Mouse (Mus musculus): ENCODE measurements around the gene Crtc3.
A peak's percentile ranks its signal among the peaks of the same experiment; 100 is the strongest.

The Crtc3 gene

DNA sequence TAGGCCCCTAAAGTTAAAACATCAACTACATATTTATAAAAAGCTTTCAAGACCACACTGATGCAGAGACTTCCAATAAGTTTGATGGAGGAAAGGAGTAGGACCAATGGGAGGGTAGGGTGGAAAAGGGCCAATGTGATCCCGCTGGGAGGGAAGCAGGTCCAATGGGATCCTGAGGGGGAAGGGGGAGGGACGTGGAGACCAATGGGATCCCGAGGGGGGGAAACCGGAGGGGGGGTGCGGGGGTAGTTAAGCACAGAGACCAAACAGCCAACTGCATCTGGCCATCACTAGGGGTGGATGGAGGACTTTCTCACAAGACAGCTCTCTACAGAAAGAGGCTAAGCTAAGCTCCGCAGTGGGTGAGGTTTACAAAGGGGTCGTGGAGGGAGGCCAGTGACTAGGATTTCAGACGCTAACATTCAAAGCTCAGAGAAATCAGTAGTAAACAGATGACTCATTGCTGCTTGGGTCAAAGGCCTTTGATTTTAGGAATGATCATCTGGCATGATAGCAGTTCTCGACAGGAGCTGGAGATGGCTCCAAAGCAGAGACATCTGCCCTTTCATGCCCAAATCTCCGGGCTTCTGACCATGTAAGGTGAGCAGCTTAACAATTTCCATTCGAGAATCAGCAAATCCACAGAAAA is 83.6 kb downstream of the Crtc3 start:
- no peak for DNase-seq (ENCODE audit: low read depth, low spot score)

DNA sequence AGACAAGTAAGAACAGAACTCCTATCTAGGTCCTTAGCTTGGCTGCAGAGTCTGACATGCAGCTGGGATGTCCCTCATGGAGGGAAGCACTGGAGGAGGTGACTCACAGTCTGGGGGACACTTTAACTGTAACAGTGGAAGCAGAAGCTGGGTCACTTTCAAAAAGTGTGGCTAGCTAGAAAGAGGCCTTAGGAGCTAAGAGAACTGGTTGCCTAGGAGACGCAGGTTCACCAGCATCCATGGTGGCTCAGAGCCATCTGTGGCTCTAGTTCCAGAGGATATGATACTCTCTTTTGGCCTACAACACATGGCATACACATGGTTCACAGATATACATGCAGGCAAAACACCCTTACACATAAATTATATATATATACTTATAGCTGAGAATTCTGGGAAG is 86.1 kb downstream of the Crtc3 start:
- no peak for DNase-seq (ENCODE audit: low read depth, low spot score)

DNA sequence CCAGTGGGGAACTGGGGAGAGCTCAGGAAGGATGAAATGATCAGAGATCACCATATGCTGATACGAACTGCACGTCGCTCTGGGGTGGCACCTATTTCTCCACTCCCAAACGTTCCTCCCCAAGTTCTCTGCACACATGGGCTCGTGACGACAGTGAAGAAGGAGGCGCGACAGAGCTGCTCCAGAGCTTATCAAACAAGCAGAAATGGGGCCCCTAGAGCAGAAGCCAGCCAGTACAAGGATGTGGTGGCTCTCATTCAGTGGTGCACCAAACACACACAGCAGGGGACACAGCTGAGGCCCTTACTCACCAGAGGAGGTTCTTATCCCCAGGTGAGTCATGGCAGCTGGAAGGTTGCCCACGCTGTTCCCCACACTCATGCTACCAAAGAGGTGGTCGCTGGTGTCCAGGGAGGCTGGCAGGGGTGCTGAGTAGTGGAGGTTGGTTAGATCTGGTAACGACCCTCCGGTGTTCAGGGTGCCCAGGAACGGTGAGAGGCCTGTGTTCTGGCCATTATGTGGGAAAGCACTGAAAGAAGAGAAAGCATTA is 90.2 kb downstream of the Crtc3 start:
- no peak for DNase-seq (ENCODE audit: low read depth, low spot score)

DNA sequence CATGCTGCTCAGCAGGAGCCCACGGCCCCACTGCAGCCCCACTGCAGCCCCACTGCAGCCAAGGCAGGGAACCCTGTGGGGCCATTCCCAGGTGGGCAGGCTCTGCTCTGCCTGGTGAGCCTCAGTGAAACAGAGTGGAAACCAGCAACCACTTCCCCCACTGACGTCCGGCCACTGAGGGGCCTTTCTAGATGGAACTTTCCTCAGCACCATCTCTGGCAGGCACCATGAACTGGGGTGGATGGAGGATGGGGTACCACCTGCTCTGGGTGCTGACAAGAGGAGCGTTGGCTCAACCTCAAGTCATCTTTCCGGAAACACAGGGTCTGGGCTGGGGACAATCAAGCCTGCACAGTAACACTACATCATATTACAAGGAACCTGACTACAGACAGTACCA is 90.8 kb downstream of the Crtc3 start:
- DNase-seq (ENCODE audit: low read depth, low spot score) = no peak

DNA sequence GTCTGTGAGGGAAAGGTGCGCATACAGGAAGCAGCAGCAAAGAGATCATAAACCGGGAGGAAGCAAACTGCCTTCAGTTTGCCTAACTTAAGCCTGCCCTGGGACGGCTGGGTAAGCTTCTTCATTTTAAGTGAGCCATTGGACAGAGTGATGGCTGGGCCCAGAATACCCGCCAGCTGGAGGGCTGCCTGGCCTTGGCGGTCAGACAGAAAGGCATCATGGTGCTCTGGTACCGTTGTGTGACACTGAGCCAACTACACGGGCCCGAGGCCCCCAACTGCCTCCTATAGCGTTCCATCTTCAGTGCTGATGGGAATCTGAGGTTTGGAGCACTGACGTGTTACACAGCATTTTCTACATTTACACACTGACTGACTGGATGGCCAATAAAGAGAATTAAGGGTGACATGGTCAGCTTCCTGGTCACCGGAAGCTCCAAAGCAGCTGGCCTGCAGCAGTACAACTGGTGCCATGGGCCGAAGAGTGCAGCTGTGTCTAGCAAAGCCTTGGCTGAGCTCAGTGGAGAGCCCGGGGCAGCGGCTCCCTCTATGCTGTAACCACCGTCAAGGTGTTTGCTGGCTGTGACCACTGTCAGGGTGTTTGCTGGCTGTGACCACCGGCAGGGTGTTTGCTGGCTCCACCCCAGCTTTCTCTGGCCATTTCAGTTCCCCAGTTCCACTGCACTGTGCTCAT is 99.5 kb downstream of the Crtc3 start:
- no peak for DNase-seq (ENCODE audit: low read depth, low spot score)

DNA sequence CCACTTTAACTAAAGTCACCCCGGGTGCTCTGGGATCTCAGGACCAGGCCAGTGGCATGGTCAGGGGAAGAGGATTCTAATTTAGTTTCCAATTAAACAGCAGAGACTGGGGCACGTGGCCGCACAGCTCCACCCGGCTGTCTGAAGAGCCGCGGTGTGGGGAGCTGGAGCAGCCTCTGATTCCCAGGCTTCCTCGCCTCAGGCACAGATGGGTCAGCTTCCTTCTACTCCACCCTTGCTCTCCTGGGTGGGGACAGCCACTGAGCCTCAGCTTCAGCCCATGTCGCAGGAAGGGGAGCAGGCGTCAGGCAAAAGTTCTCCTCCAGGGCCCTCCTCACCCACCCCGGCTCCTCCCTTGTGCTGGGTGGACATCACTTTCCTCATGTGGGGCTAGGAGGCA is 101.0 kb downstream of the Crtc3 start:
- no peak for DNase-seq (ENCODE audit: low read depth, low spot score)

DNA sequence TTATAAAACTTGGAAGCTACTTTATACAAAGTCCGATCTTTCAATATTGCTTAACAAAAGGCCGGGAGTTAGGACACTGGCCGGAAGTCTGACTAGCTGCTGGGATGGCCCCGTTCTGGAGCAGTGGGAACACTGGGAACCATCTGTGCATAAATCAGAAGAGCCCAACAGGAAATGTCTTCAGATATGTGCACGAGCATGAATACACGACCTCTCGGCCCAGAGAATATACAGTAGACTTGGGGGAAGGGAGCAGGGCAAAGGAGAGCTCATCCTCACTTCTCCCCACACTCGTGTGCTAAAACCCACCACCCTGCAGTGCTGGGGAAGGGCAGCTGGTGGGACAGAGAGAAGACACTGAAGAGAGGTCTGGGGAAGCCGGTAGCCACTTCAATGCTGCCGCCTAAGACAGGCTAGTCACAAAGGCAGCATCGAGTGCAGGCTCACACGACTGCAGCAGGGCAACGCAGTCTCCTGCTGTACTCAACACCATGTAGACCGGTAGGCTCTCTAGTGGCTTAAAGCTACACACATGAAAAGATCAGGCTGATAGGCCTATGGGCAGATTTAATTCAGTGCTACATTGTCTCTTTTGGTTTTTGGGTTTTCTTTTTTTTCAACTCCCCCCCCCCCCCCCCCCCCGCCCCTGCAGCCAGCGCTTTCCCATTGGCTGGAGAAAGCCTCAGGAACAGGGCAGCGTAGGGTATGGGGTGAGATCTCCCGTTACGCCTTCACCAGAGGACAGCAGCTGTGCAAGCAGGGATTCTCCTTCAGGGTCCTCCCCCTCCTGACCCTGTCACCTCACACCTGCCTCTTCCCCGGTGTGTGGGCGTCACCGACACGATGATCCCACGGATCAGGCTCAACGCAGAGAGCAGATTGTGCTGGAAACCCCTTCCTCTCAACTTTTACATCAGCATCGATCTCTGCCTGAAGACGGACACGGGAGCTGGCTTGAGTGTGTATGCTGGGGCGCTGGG is 101.7 kb downstream of the Crtc3 start:
- no peak for DNase-seq (ENCODE audit: low read depth, low spot score)

DNA sequence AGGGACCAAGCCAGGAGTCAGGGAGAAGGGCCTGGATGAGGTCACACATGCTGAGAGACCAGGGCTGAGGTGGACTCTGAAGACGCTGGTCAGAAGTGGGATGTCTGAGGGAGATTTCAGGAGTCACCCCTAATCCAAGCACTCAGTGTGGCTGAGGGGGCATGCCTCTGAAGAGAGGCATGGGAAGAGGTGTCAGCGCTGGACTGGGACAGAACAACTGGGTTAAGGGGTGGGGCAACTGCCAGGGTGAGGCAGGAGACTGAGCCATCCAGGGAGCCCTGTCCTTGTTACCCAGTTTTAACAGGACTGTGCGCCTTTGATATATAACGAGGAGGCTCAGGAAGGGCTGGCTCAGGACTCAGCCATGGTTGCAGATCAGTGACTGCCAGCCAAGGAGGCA is 102.5 kb downstream of the Crtc3 start:
- no peak for DNase-seq (ENCODE audit: low read depth, low spot score)

DNA sequence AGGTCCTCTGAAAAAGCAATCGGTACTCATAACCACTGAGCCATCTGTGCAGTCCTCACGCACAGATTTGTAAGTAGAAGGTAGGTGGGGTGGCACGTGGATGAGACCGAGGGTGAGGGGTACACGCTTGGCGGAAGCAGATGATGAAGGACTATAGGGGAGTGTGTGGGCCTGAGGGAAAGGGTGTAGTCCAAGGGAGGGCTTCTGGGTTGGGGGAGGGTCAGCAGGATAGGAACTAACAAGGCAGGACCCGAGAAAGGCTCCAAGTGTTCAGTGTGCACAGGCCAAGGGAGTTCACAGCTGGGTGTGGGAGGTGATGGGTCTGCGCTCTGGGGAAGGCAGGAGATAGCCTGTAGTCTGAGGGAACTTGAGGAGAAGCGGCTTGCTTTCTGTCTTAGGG is 103.3 kb downstream of the Crtc3 start:
- DNase-seq (ENCODE audit: low read depth, low spot score) = no peak

DNA sequence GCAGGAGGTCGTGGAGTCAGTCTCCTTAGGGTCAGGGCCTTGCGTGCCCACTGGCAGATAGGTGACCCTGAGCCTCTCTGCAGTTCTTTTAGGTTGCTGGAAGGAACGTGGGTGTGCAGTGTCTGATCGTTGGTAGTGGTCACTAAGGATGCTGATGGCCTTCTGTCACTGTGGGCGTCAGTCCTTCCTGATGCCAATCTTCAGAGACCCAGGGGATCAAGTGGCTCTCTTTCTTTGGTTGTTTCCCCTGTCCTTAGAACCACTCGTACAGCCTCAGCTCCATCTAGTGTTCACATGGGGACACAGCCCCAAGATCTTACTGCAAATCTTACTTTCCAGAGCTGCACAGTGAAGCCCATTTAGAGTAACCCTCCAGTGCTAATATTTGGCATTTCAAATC is 104.7 kb downstream of the Crtc3 start:
- peak; percentile 13 for DNase-seq (ENCODE audit: low read depth, low spot score)

DNA sequence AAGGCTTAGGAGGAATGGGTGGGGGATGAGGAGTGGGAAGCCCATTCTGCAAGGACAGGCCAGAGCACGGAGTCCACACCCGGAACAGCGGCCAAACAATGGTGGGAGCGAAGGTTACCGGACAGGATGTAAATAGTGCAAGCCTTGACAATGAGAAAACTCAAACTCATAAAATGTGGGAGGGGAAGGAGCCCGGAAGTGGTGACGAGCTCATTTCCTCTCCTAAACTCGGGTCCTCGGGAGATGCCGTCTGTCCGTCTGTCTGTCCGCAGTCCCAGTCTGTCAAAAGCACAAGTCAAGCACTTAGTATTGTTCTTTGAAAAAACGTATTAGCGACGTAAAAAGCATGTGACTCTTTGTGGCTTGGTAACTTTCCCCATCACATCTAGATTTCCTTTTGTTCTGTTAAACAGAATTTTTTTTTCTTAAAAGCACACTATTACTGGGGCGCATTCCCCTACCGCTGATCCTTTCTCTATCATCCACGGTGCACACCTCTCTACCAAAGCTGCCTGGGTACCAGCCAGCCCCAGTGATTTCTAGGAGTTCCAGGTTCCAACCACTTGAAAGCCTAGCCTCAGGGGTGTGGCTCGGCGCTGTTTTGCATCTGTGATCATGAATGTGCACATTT is 105.7 kb downstream of the Crtc3 start:
- DNase-seq (ENCODE audit: low read depth, low spot score) = no peak

DNA sequence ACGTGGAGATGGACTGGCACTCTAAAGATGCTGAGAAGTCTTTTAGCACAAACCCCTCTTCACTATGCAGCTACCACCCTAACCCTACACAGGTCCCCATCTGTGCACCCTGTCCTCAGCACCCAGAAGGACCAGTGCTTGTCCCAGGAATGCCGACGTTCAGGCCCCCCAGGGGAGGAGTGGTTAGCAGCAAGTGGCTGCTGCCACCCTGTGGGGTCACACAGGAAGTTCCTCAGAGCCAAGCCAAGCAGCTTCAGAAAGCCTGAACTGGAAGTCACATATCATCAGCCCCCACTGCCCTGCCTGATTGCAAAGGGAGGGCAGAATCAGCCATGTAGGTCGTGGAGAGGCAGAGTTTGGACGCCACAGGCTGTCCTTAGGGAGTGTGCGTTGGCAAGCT is 108.3 kb downstream of the Crtc3 start:
- no peak for DNase-seq (ENCODE audit: low read depth, low spot score)

DNA sequence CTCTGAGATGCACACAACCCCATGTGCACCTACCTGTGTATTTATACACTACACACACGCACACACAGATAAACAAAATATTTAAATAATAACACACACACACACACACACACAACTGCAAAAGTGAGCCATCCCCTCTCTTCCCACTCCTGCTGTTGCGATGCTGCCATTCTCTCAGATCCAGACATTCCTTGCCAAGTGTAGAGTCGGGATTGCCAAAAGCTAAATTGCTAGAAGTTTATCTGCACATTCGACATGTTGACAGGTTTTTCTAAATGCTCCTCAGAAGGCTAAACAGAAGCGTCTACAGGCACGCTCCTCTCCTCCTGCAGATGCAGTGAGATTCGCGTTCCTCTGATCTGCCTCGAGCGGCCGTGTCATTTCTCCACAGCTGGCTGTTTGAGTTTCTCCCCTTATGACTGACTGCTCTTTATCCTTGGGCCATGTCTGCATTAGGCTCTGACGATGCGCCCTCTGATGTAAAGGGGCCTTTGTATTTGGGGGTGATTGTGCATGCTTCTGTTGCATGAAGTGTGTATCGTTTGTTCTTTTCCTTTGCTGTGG is 111.2 kb downstream of the Crtc3 start:
- no peak for DNase-seq (ENCODE audit: low read depth, low spot score)

DNA sequence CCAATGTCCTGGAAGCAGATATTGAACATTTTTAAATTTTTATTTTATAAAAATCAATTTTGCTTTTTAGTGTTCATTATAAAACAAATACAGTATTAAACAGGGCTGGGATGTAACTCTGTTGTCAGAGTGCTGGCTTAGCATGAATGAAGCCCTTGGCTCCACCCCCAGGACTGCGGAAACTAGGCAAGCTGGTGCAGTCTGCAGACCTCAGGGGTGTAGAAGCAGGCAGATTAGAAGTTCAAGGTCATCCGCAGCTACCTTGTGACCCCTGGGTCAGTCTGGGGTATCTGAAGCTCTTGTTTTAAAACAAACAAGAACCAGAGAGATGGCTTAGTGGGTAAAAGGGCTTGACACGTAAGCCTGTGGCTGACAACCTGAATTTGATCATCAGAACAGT is 112.1 kb downstream of the Crtc3 start:
- DNase-seq (ENCODE audit: low read depth, low spot score) = no peak

DNA sequence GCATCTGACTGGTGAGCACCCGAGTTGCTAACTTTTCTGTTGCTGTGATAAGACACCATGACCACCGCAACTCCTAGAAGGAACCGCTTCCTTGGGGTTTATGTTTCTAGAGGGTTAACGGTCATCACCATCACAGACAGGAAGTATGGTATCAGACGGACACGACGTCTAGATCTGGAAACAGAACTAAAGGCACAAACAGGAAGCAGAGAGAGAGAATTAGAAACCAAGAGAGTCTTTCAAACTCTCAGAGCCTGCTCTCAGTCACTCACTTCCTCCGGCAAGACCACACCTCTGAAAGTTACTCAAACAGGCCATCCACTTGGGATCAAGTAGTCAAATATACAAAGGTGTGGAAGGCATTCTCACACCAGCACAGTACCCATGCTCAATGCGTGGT is 112.9 kb downstream of the Crtc3 start:
- no peak for DNase-seq (ENCODE audit: low read depth, low spot score)

DNA sequence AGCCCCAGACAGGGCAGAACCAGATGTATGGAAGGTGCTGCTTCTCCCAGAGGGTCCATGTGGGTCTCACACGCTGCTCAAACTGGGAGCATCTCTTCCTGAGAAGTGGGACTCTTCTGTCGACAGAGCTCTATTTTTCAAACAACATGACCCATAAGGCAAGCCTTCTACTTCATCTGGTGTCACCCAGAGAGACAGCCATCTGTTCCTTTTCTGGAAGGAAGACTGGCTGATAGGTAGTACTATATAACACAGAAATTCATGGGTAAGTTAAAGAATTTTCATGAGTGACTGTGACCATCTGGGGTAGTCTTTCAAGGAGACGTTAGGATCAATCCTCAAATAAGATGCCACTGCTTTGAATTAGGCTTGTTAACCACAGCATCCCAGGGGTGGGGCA is 115.6 kb downstream of the Crtc3 start:
- DNase-seq (ENCODE audit: low read depth, low spot score) = no peak

DNA sequence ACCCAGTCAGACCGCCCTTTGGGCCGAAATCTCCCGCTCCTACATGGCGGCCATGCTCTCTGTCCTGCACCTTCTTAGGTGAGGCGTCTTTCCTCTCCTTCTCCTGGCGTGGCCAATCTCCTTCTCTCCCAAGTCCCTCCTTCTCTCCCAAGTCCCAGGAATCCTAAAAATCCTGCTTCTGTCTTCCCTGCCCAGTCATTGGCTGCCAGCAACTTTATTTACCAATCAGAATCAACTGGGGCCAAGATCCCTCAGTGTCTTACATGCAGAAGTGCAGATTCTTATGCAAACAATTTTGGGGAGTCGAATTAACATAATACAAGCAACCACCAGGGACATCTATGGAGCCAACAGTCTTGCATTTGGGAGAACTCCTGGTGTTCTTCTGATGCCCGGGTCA is 120.7 kb downstream of the Crtc3 start:
- no peak for DNase-seq (ENCODE audit: low read depth, low spot score)

DNA sequence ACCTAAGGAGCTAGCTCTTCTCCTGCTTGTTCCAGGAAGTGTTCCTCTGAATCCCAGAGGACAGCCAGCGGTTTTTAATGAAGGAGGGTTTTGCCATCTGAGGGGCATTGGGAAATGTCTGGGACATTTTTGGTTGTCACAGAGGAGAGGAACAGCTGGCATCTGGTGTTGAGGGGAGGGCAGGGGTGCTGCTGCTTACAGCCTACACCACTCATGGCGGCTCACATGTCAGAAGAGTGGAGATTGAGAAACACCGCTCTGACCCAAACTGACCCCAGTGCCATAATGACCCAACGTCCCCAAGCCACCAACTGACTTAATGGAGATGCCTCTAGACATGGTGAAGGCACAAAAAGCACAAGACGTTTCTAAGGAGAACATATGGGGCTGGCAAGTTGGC is 126.7 kb downstream of the Crtc3 start:
- DNase-seq (ENCODE audit: low read depth, low spot score) = no peak

DNA sequence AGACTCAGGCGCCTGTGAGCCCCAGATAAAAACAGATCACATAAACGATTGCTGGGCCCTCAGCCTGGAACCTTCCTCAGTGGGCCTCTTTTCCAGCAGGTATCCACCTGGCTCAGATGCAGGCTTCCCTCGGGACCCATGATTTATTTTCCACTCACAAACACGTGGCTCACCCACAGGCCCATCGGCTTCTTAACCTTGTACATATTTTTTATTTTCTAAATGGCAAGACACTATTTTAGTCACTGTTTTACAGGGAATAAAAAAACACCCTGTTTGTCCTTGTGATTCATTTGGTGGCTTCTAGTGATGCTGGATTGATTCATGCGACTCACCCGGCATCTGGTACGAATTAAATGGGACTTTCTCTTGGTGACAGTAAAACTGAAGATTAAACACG is 127.4 kb downstream of the Crtc3 start:
- no peak for DNase-seq (ENCODE audit: low read depth, low spot score)

DNA sequence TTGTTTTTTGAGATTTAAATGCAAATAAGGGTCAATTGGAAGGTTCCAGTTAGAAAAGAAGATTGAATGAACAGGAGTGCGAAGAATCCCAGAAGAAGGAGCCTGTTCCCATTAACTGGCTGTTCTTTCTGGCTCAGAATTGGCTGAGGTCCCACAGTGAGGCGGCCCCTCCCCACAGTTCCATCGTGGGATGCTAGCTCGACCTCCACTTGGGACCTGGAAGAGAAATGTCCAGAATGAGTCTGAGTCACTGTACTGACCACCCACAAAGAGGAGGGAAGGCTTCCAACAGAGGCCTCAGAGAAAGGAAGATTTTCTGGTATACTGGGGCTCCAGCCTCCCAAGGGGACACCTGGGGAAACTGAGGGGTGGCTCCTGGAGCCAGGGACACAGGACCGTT is 130.1 kb downstream of the Crtc3 start:
- DNase-seq (ENCODE audit: low read depth, low spot score) = no peak

DNA sequence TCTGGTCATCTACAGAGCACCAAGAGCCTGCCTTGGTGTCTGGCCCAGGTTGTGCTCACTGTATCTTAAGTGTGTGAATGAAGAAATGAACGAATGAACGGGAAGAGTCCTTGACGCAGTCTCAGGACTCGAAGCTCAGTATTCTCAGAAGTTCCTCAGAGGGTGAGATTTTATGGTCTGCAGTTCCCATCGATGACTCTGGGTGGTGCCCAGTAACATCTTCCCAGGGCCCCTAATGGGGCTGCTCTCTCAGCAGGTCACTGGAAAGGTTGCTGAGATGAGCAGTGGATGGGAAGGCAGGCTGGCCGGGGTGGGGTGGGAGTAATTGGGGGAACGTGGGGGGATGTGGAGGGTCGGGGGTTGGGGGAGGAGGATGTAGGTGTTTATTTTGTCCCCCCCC is 130.6 kb downstream of the Crtc3 start:
- DNase-seq (ENCODE audit: low read depth, low spot score) = no peak

DNA sequence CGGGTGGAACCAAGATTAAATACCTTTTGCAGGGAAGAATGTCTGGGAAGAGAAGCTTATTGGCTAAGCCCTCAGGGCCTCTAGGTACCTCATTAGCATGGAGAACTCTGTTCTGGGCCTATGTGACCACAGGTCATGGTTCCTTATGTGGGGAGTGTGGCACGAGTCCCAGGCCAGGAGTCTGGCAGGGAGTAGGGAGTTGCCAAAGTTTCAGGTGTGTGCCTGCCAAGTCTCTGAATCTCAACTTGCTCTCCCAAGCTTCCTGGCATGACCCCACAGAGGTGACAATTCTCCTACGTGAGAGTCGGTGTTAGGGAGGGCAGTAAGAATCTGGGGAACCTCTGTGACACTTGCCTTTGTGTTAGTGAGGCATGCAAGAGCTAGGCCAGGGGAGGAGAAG is 131.5 kb downstream of the Crtc3 start:
- no peak for DNase-seq (ENCODE audit: low read depth, low spot score)

Data from c-Kit-negative CD71-positive TER-119-positive erythroid progenitor cells, embryonic 14.5 days (primary cell).